ENCODE assay signal across 8 mouse cellular contexts in genomic region chr11:101416433-101417100, GRCm38 (mm10). TPM values are rescaled to one million over a fixed set of nuclear protein-coding genes. Genes with fewer than 3 reads are reported as not detected.
DNase-seq lines count a peak whose midpoint lies in the region; ATAC-seq and TF ChIP-seq lines count a peak whose summit lies in the region.

No protein-coding gene starts in this region.

- peak overlapping the region; percentile 97 for H3K4me2 ChIP-seq in heart, embryonic 12.5 days
- H3K4me2 ChIP-seq in forebrain, embryonic 12.5 days: peak overlapping the region; percentile 89
- peak overlapping the region; percentile 98 for H3K4me2 ChIP-seq in liver, embryonic 14.5 days (ENCODE audit: low read depth)

- intact Hi-C loops in heart, postnatal 10 days (cut with DNase I): no loop called here

- no peak for TF ChIP-seq EP300 in liver, embryonic 14.5 days (IDR thresholded peaks at IDR 0.05; ENCODE audit: low read depth)

- peaks cover 9% of the 10 kb centered on the region for H3K4me1 ChIP-seq in heart, embryonic 12.5 days (replicated peaks)
- H3K4me1 ChIP-seq in G1E (ENCODE audit: insufficient read depth, low read depth, low read length): peaks cover 38% of the 10 kb centered on the region
- H3K4me1 ChIP-seq in forebrain, embryonic 12.5 days: peaks cover 8% of the 10 kb centered on the region
- H3K4me1 ChIP-seq in liver, embryonic 14.5 days (replicated peaks; ENCODE audit: control insufficient read depth in 2 of 2, insufficient read depth in 2 of 2, low read length in 1 of 2): peaks cover 0 to 4% of the 10 kb centered on the region in 2 experiments; a peak in 3 of 4 replicates

- no peak for ATAC-seq in heart, embryonic 12.5 days (ENCODE audit: insufficient number of reproducible peaks, low FRiP score)
- ATAC-seq in G1E (ENCODE audit: extremely low read depth, insufficient number of reproducible peaks, low FRiP score, poor library complexity, severe bottlenecking): no peak
- ATAC-seq in forebrain, embryonic 12.5 days (ENCODE audit: low FRiP score): no peak; the same call in 1 of the 2 replicates
- peak; percentile 57 for ATAC-seq in liver, embryonic 14.5 days (ENCODE audit: insufficient read depth)

- H3K4me3 ChIP-seq in heart, embryonic 12.5 days: peak overlapping the region; percentile 83
- peak overlapping the region; percentile 98 for H3K4me3 ChIP-seq in G1E (ENCODE audit: low read depth, low read length)
- H3K4me3 ChIP-seq in forebrain, embryonic 12.5 days (replicated peaks): peak overlapping the region; percentile 84
- H3K4me3 ChIP-seq in liver, embryonic 14.5 days (ENCODE audit: insufficient read depth in 1 of 2, low read depth in 2 of 2, low read length in 2 of 2): peak overlapping the region; percentile 81 to 95

- no peaks in the 10 kb centered on the region for H3K27me3 ChIP-seq in heart, embryonic 12.5 days (replicated peaks)
- no peaks in the 10 kb centered on the region for H3K27me3 ChIP-seq in G1E (ENCODE audit: insufficient read depth, low read length)
- H3K27me3 ChIP-seq in forebrain, embryonic 12.5 days: no peaks in the 10 kb centered on the region
- H3K27me3 ChIP-seq in liver, embryonic 14.5 days (ENCODE audit: control insufficient read depth, insufficient read depth, low read length): no peaks in the 10 kb centered on the region

- no peaks in the 10 kb centered on the region for H3K9me3 ChIP-seq in heart, embryonic 12.5 days (replicated peaks)
- no peaks in the 10 kb centered on the region for H3K9me3 ChIP-seq in G1E (replicated peaks)
- H3K9me3 ChIP-seq in forebrain, embryonic 12.5 days: no peaks in the 10 kb centered on the region
- no peaks in the 10 kb centered on the region for H3K9me3 ChIP-seq in liver, embryonic 14.5 days (ENCODE audit: control insufficient read depth, low read length)

- H3K36me3 ChIP-seq in heart, embryonic 12.5 days: peaks cover 49% of the 10 kb centered on the region
- peaks cover 38% of the 10 kb centered on the region for H3K36me3 ChIP-seq in G1E (replicated peaks)
- peaks cover 24% of the 10 kb centered on the region for H3K36me3 ChIP-seq in forebrain, embryonic 12.5 days (replicated peaks)
- H3K36me3 ChIP-seq in liver, embryonic 14.5 days (replicated peaks; ENCODE audit: control insufficient read depth, insufficient read depth, low read depth): peaks cover 14% of the 10 kb centered on the region

- 2% methylated on average over 11 of the region's 11 CpGs for WGBS in heart, embryonic 12.5 days
- WGBS in forebrain, embryonic 12.5 days: 2% methylated on average over 11 of the region's 11 CpGs
- under 1% methylated on average over 11 of the region's 11 CpGs for WGBS in liver, embryonic 14.5 days (ENCODE audit: insufficient replicate concordance)

- peak overlapping the region; percentile 56 for H3K27ac ChIP-seq in heart, embryonic 12.5 days (ENCODE audit: poor library complexity, severe bottlenecking)
- peak overlapping the region; percentile 82 for H3K27ac ChIP-seq in forebrain, embryonic 12.5 days
- peak overlapping the region; percentile 44 for H3K27ac ChIP-seq in liver, embryonic 14.5 days

- DNase-seq in heart, postnatal 10 days: no peak
- peak; percentile 46 for DNase-seq in G1E (ENCODE audit: low spot score)
- peak; percentile 43 to 55 (median 54) for DNase-seq in liver, embryonic 14.5 days (ENCODE audit: low read depth in 3 of 3, low spot score in 3 of 3)
- peak; percentile 20 for DNase-seq in retina, postnatal 1 day
- DNase-seq in MN1 (ENCODE audit: low spot score): no peak
- DNase-seq in frontal cortex, adult 2 months (ENCODE audit: extremely low spot score in 1 of 2, low spot score in 1 of 2): no peak

- no peak for TF ChIP-seq CTCF in G1E (IDR thresholded peaks at IDR 0.05; ENCODE audit: low read depth, low read length)
- TF ChIP-seq CTCF in liver, embryonic 14.5 days (IDR thresholded peaks at IDR 0.05; ENCODE audit: low read depth): no peak

- H3K9ac ChIP-seq in heart, embryonic 12.5 days: peak overlapping the region; percentile 94
- H3K9ac ChIP-seq in forebrain, embryonic 12.5 days: peak overlapping the region; percentile 87
- peak overlapping the region; percentile 92 for H3K9ac ChIP-seq in liver, embryonic 14.5 days (replicated peaks)

RNA-seq across cellular contexts. Expression of gene Aarsd1, which starts 0.8 kb away (rescaled TPM):
- polyA plus RNA-seq in heart, embryonic 12.5 days (2016; fragmentation: Nextera tagmentation; extraction: Ambion mirVana): 42.9 and 55.5 TPM in 2 replicates
- total RNA-seq in heart, postnatal 10 days (2021): 10 to 100 TPM; 17.9 to 19.2 TPM
- 51.6 and 55.8 TPM in 2 replicates for total RNA-seq in G1E (2014; fragmentation: Nextera tagmentation)
- 47.0 and 50.9 TPM in 2 replicates for total RNA-seq in G1E (2017)
- polyA plus RNA-seq in G1E (2012): 67.7 and 74.4 TPM in 2 replicates
- polyA plus RNA-seq in forebrain, embryonic 12.5 days (2016; fragmentation: Nextera tagmentation; extraction: Ambion mirVana): 94.3 and 98.7 TPM in 2 replicates
- 24.7 TPM in 2 replicates for polyA plus RNA-seq in liver, embryonic 14.5 days (2012; rRNA removed)
- polyA plus RNA-seq in liver, embryonic 14.5 days (2014; fragmentation: Nextera tagmentation; extraction: Ambion mirVana): 39.7 and 42.0 TPM in 2 replicates
- 49.2 and 53.5 TPM in 2 replicates for polyA plus RNA-seq in frontal cortex, adult 2 months (2012; rRNA removed)

RNA-seq across cellular contexts. Expression of gene Gm27029, which starts 8.0 kb away (rescaled TPM):
- 6.7 and 14.0 TPM in 2 replicates for polyA plus RNA-seq in heart, embryonic 12.5 days (2016; fragmentation: Nextera tagmentation; extraction: Ambion mirVana)
- 1 to 10 TPM; 4.3 to 6.1 TPM for total RNA-seq in heart, postnatal 10 days (2021)
- total RNA-seq in G1E (2014; fragmentation: Nextera tagmentation) (3.0 TPM in 1 of 2 replicates, not detected in the other), G1E (2017) (0.87 and 2.1 TPM in 2 replicates)
- 0.58 and 0.90 TPM in 2 replicates for polyA plus RNA-seq in G1E (2012)
- polyA plus RNA-seq in forebrain, embryonic 12.5 days (2016; fragmentation: Nextera tagmentation; extraction: Ambion mirVana): 5.8 and 6.5 TPM in 2 replicates
- 0.17 and 0.84 TPM in 2 replicates for polyA plus RNA-seq in liver, embryonic 14.5 days (2012; rRNA removed)
- 2.6 and 3.5 TPM in 2 replicates for polyA plus RNA-seq in liver, embryonic 14.5 days (2014; fragmentation: Nextera tagmentation; extraction: Ambion mirVana)
- 3.6 and 4.1 TPM in 2 replicates for polyA plus RNA-seq in frontal cortex, adult 2 months (2012; rRNA removed)

RNA-seq across cellular contexts. Expression of gene Rundc1, which starts 8.3 kb away (rescaled TPM):
- polyA plus RNA-seq in heart, embryonic 12.5 days (2016; fragmentation: Nextera tagmentation; extraction: Ambion mirVana): 17.3 and 17.4 TPM in 2 replicates
- total RNA-seq in heart, postnatal 10 days (2021): 10 to 100 TPM; 11.1 to 12.4 TPM
- total RNA-seq in G1E (2014; fragmentation: Nextera tagmentation) (5.0 and 6.0 TPM in 2 replicates), G1E (2017) (6.7 and 7.6 TPM in 2 replicates)
- 6.7 and 7.2 TPM in 2 replicates for polyA plus RNA-seq in G1E (2012)
- polyA plus RNA-seq in forebrain, embryonic 12.5 days (2016; fragmentation: Nextera tagmentation; extraction: Ambion mirVana): 27.3 and 27.8 TPM in 2 replicates
- 3.4 and 3.9 TPM in 2 replicates for polyA plus RNA-seq in liver, embryonic 14.5 days (2012; rRNA removed)
- 2.9 and 3.0 TPM in 2 replicates for polyA plus RNA-seq in liver, embryonic 14.5 days (2014; fragmentation: Nextera tagmentation; extraction: Ambion mirVana)
- polyA plus RNA-seq in frontal cortex, adult 2 months (2012; rRNA removed): 33.4 and 33.7 TPM in 2 replicates

RNA-seq across cellular contexts. Expression of gene Ptges3l, which starts 8.6 kb away (rescaled TPM):
- 80.3 and 80.5 TPM in 2 replicates for polyA plus RNA-seq in heart, embryonic 12.5 days (2016; fragmentation: Nextera tagmentation; extraction: Ambion mirVana)
- 10 to 100 TPM; 37.4 to 39.7 TPM for total RNA-seq in heart, postnatal 10 days (2021)
- total RNA-seq in G1E (2014; fragmentation: Nextera tagmentation): not detected in 2 replicates
- 0.12 and 0.33 TPM in 2 replicates for total RNA-seq in G1E (2017)
- polyA plus RNA-seq in G1E (2012): 0.17 and 0.22 TPM in 2 replicates
- 2.1 and 2.5 TPM in 2 replicates for polyA plus RNA-seq in forebrain, embryonic 12.5 days (2016; fragmentation: Nextera tagmentation; extraction: Ambion mirVana)
- polyA plus RNA-seq in liver, embryonic 14.5 days (2012; rRNA removed): 0.29 and 0.74 TPM in 2 replicates
- polyA plus RNA-seq in liver, embryonic 14.5 days (2014; fragmentation: Nextera tagmentation; extraction: Ambion mirVana): 0.53 and 0.86 TPM in 2 replicates
- polyA plus RNA-seq in frontal cortex, adult 2 months (2012; rRNA removed): 4.1 and 6.6 TPM in 2 replicates

RNA-seq across cellular contexts. Expression of gene Rpl27, which starts 25.5 kb away (rescaled TPM):
- 247 and 258 TPM in 2 replicates for polyA plus RNA-seq in heart, embryonic 12.5 days (2016; fragmentation: Nextera tagmentation; extraction: Ambion mirVana)
- 10 to 100 TPM; 63.3 to 68.3 TPM for total RNA-seq in heart, postnatal 10 days (2021)
- total RNA-seq in G1E (2014; fragmentation: Nextera tagmentation): 787 and 879 TPM in 2 replicates
- total RNA-seq in G1E (2017): 1,687 and 2,225 TPM in 2 replicates
- 444 and 1,039 TPM in 2 replicates for polyA plus RNA-seq in G1E (2012)
- 354 and 378 TPM in 2 replicates for polyA plus RNA-seq in forebrain, embryonic 12.5 days (2016; fragmentation: Nextera tagmentation; extraction: Ambion mirVana)
- 571 and 987 TPM in 2 replicates for polyA plus RNA-seq in liver, embryonic 14.5 days (2012; rRNA removed)
- polyA plus RNA-seq in liver, embryonic 14.5 days (2014; fragmentation: Nextera tagmentation; extraction: Ambion mirVana): 295 and 303 TPM in 2 replicates
- polyA plus RNA-seq in frontal cortex, adult 2 months (2012; rRNA removed): 480 and 588 TPM in 2 replicates

Comparison
In these comparisons a context has a peak if more than half of its experiments do, and no peak if none do; other contexts are left out.
1. DNase-seq: peak in G1E (single experiment), liver, embryonic 14.5 days (3 of 3) and retina, postnatal 1 day (single experiment); none in heart, postnatal 10 days (0 of 2), MN1 (single experiment) and frontal cortex, adult 2 months (0 of 2).
2. Peak in every context shown above with its lines, with median percentiles within 50 percentile points of each other: H3K27ac ChIP-seq, H3K4me2 ChIP-seq, H3K4me3 ChIP-seq and H3K9ac ChIP-seq.